Mouse (Mus musculus) MEL (cell line): Measurements from ENCODE around the gene Serpinh1. TPM values are rescaled to one million over a fixed set of nuclear protein-coding genes. Genes with fewer than 3 reads are reported as not detected.

ENCODE experiments used
- DNase-seq: peaks from one replicate; pipeline ENCODE4 v3.0.0; 2011; ENCODE audit warnings: low read depth, low spot score
- H3K27ac ChIP-seq: 2 replicates; pipeline ENCODE4 v1.5.1; 2012; ENCODE audit warnings: low read depth, mild to moderate bottlenecking, control low read depth, low read length, moderate library complexity; ENCODE audit not compliant: control insufficient read depth
- H3K27me3 ChIP-seq, 2 experiments: fragments of 150-350 bp in 1 of 2; sonication (generic) in 1 of 2; 2 replicates each; pipeline ENCODE4 v1.6.1; 2012; ENCODE audit warnings: low read length in 2 of 2, mild to moderate bottlenecking in 2 of 2, improper control_type of control experiment in 1 of 2, moderate library complexity in 1 of 2; ENCODE audit not compliant: insufficient read depth in 2 of 2, control insufficient read depth in 1 of 2
- H3K36me3 ChIP-seq, 2 experiments: 2 replicates each; pipeline ENCODE4 v1.6.1; 2012 to 2014; ENCODE audit warnings: low read length in 2 of 2, improper control_type of control experiment in 1 of 2, inconsistent platforms in 1 of 2, mild to moderate bottlenecking in 1 of 2; ENCODE audit not compliant: insufficient read depth in 2 of 2, control insufficient read depth in 1 of 2
- H3K4me1 ChIP-seq, 2 experiments: fragments of 150-350 bp in 1 of 2; sonication (generic) in 1 of 2; 2 replicates each; pipeline ENCODE4 v1.6.1; 2012; ENCODE audit warnings: low read length in 2 of 2, improper control_type of control experiment in 1 of 2, mild to moderate bottlenecking in 1 of 2; ENCODE audit not compliant: insufficient read depth in 2 of 2, control insufficient read depth in 1 of 2
- H3K4me3 ChIP-seq, 2 experiments: fragments of 150-350 bp in 1 of 2; sonication (generic) in 1 of 2; 2 replicates each; pipeline ENCODE4 v1.5.1; 2012; ENCODE audit warnings: low read depth in 2 of 2, low read length in 2 of 2, mild to moderate bottlenecking in 2 of 2, moderate library complexity in 2 of 2, control low read depth in 1 of 2, improper control_type of control experiment in 1 of 2; ENCODE audit not compliant: control insufficient read depth in 1 of 2, insufficient read depth in 1 of 2
- H3K79me2 ChIP-seq: 2 replicates; pipeline ENCODE4 v1.6.1; 2012; ENCODE audit warnings: mild to moderate bottlenecking, low read length, moderate library complexity; ENCODE audit not compliant: control insufficient read depth, poor library complexity, insufficient read depth
- H3K9ac ChIP-seq: 2 replicates; pipeline ENCODE4 v1.6.1; 2012; ENCODE audit warnings: low read depth, mild to moderate bottlenecking, control low read depth, low read length, moderate library complexity; ENCODE audit not compliant: control insufficient read depth, poor library complexity, severe bottlenecking
- H3K9me3 ChIP-seq: fragments of 150-350 bp; sonication (generic); replicated peaks from 2 replicates; pipeline ENCODE4 v1.6.1; 2012; ENCODE audit warnings: mild to moderate bottlenecking, low read length, improper control_type of control experiment, moderate library complexity; ENCODE audit not compliant: insufficient read depth
- CTCF ChIP-seq, 3 experiments: IDR thresholded peaks in 2 of 3; conservative IDR thresholded peaks in 1 of 3; 2 replicates each; pipeline ENCODE4 v1.5.1; 2011 to 2012; ENCODE audit warnings: low read length in 3 of 3, low read depth in 2 of 3, mild to moderate bottlenecking in 2 of 3, improper control_type of control experiment in 1 of 3, inconsistent platforms in 1 of 3, mixed read lengths in 1 of 3, moderate library complexity in 1 of 3; ENCODE audit not compliant: control insufficient read depth in 1 of 3, insufficient read depth in 1 of 3, poor library complexity in 1 of 3, severe bottlenecking in 1 of 3
- KAT2A ChIP-seq: conservative IDR thresholded peaks from 2 replicates; pipeline ENCODE4 v1.6.1; 2012; ENCODE audit warnings: low read depth, low read length, improper control_type of control experiment, inconsistent platforms
- MAFK ChIP-seq: IDR thresholded peaks from 2 replicates; pipeline ENCODE4 v1.6.1; 2011; ENCODE audit warnings: low read depth, mild to moderate bottlenecking, low read length, improper control_type of control experiment, borderline replicate concordance
- MXI1 ChIP-seq: IDR thresholded peaks from 2 replicates; pipeline ENCODE4 v1.6.1; 2011; ENCODE audit warnings: mild to moderate bottlenecking, low read depth, low read length, improper control_type of control experiment
- POLR2AphosphoS2 ChIP-seq: IDR thresholded peaks from 2 replicates; pipeline ENCODE4 v1.6.1; 2011; ENCODE audit warnings: low read length, improper control_type of control experiment
- RAD21 ChIP-seq: IDR thresholded peaks from 2 replicates; pipeline ENCODE4 v1.6.1; 2011; ENCODE audit warnings: mild to moderate bottlenecking, low read depth, low read length, improper control_type of control experiment
- RCOR1 ChIP-seq: IDR thresholded peaks from 2 replicates; pipeline ENCODE4 v1.6.1; 2012; ENCODE audit warnings: low read depth, mild to moderate bottlenecking, inconsistent platforms, low read length, improper control_type of control experiment
- SMC3 ChIP-seq: IDR thresholded peaks from 2 replicates; pipeline ENCODE4 v1.6.1; 2011; ENCODE audit warnings: low read depth, low read length, improper control_type of control experiment
- TAL1 ChIP-seq: IDR thresholded peaks from 2 replicates; pipeline ENCODE4 v1.6.1; 2012; ENCODE audit warnings: mild to moderate bottlenecking, inconsistent platforms, low read length, moderate library complexity, mixed read lengths
- ZC3H11A ChIP-seq: IDR thresholded peaks from 2 replicates; pipeline ENCODE4 v1.6.1; 2012; ENCODE audit warnings: low read depth, mild to moderate bottlenecking, inconsistent platforms, low read length, improper control_type of control experiment
- ZKSCAN1 ChIP-seq: IDR thresholded peaks from 2 replicates; pipeline ENCODE4 v1.6.1; 2012; ENCODE audit warnings: low read depth, mild to moderate bottlenecking, inconsistent platforms, low read length, improper control_type of control experiment, moderate library complexity
- polyA plus RNA-seq, 2 experiments: library from polyadenylated mRNA; stranded (reverse) in 1 of 2; unstranded in 1 of 2; fragments of >175 nt in 1 of 2; fragments of >200 nt in 1 of 2; gene quantifications; 2 replicates each; pipeline versions ENCODE4 v1.2.1 to v1.2.4; 2012; ENCODE audit warnings: low replicate concordance in 2 of 2, low read depth in 1 of 2; ENCODE audit not compliant: insufficient read length in 2 of 2, insufficient read depth in 1 of 2, missing spikeins in 1 of 2
- total RNA-seq: library from RNA; depleted of rRNA; stranded (reverse); fragments of 300-350 nt; gene quantifications from 2 replicates; pipeline ENCODE4 v1.2.3, GENCODE M21; 2012

The Serpinh1 gene
- total and polyA plus RNA-seq, 3 experiments = not detected

- DNase-seq = no peak
- Histone ChIP-seq H3K36me3 (no peaks in the 10 kb centered on the region), H3K27me3 (peaks cover 2 to 3% of the 10 kb centered on the region in 2 experiments; a peak in 3 of 4 replicates), H3K27ac (no peak overlapping the region), H3K4me3 (no peak overlapping the region), H3K79me2 (no peaks in the 10 kb centered on the region), H3K9ac (no peak overlapping the region), H3K9me3 (no peaks in the 10 kb centered on the region), H3K4me1 (peaks cover 0 to 3% of the 10 kb centered on the region in 2 experiments; a peak in 1 of 4 replicates)
- TF ChIP-seq TAL1 (no peak), POLR2AphosphoS2 (no peak), KAT2A (no peak)
Observed at GRCm38 (mm10) chr7:99366716-99367115, 13.7 kb upstream of the Serpinh1 start.

- H3K9me3 ChIP-seq = no peaks in the 10 kb centered on the region
- H3K27me3 ChIP-seq = peaks cover 2% of the 10 kb centered on the region in 2 experiments; a peak in 3 of 4 replicates
- peak; percentile 47 for DNase-seq
- TF ChIP-seq CTCF (IDR thresholded peaks at IDR 0.05 in 2 of 3, conservative IDR thresholded peaks at IDR 0.05 in 1 of 3; ENCODE audit: control insufficient read depth in 1 of 3, insufficient read depth in 1 of 3, low read depth in 2 of 3, low read length in 3 of 3, poor library complexity in 1 of 3, severe bottlenecking in 1 of 3) (peak; percentile 60 to 74 (median 69)), MXI1 (no peak), ZC3H11A (0 out of 2 replicates have a peak, but pooled peaks have one; percentile 12), SMC3 (peak; percentile 60), ZKSCAN1 (no peak), RAD21 (peak; percentile 52), MAFK (no peak), RCOR1 (no peak)
- no peak overlapping the region for H3K4me3 ChIP-seq
- no peak overlapping the region for H3K27ac ChIP-seq
- H3K4me1 ChIP-seq = peaks cover 0 to 3% of the 10 kb centered on the region in 2 experiments; a peak in 1 of 4 replicates
- H3K9ac ChIP-seq = no peak overlapping the region
- H3K79me2 ChIP-seq = no peaks in the 10 kb centered on the region
- no peaks in the 10 kb centered on the region for H3K36me3 ChIP-seq
Observed at GRCm38 (mm10) chr7:99365069-99365468, 12.0 kb upstream of the Serpinh1 start.

GRCm38 (mm10) chr7:99362137-99362536 is 9.1 kb upstream of the Serpinh1 start:
- TF ChIP-seq POLR2AphosphoS2 = no peak
- H3K4me1 ChIP-seq = peaks cover 0 to 7% of the 10 kb centered on the region in 2 experiments; a peak in 1 of 4 replicates
- H3K27me3 ChIP-seq = no peaks in the 10 kb centered on the region; a peak in 1 of 4 replicates
- no peaks in the 10 kb centered on the region for H3K9me3 ChIP-seq
- no peaks in the 10 kb centered on the region for H3K79me2 ChIP-seq
- no peak for DNase-seq
- H3K4me3 ChIP-seq = no peak overlapping the region
- H3K9ac ChIP-seq = no peak overlapping the region
- H3K27ac ChIP-seq = no peak overlapping the region
- H3K36me3 ChIP-seq = no peaks in the 10 kb centered on the region
